Mouse (Mus musculus) telencephalon, adult 2 months (tissue): ENCODE data around the gene Nupl1.

Experiments used
- DNase-seq: peaks from one replicate; pipeline ENCODE4 v3.0.0-alpha.2; 2011; ENCODE audit warnings: low read depth, low spot score

Gene Nupl1

GRCm38 (mm10) chr14:60152373-60152772 is 98.9 kb downstream of the Nupl1 start:
- no peak for DNase-seq

- DNase-seq = no peak
These were observed 102.3 kb downstream of the Nupl1 start for GRCm38 (mm10) chr14:60148893-60149292.

- DNase-seq = no peak
These were observed 108.0 kb downstream of the Nupl1 start for GRCm38 (mm10) chr14:60143234-60143633.

GRCm38 (mm10) chr14:60138339-60138738 is 112.9 kb downstream of the Nupl1 start:
- no peak for DNase-seq

- DNase-seq = no peak
These were observed 113.4 kb downstream of the Nupl1 start for GRCm38 (mm10) chr14:60137812-60138211.

- DNase-seq = no peak
These were observed 115.4 kb downstream of the Nupl1 start for GRCm38 (mm10) chr14:60135801-60136200.

- DNase-seq = no peak
These were observed 116.5 kb downstream of the Nupl1 start for GRCm38 (mm10) chr14:60134720-60135119.
